Mouse (Mus musculus) G1E (cell line): ENCODE measurements around the gene Smg7.

Source experiments
- CTCF ChIP-seq: IDR thresholded peaks from 2 replicates; pipeline ENCODE4 v1.5.1; 2012; ENCODE audit warnings: low read depth, low read length, inconsistent platforms, mixed read lengths
- GATA1 ChIP-seq: IDR thresholded peaks from 2 replicates; pipeline ENCODE4 v1.6.1; 2012; ENCODE audit warnings: borderline replicate concordance, low read length, inconsistent platforms, mixed read lengths
- GATA2 ChIP-seq: IDR thresholded peaks from 2 replicates; pipeline ENCODE4 v1.6.1; 2012; ENCODE audit warnings: low read depth, low read length, inconsistent platforms, borderline replicate concordance
- POLR2AphosphoS5 ChIP-seq: IDR thresholded peaks from 2 replicates; pipeline ENCODE4 v1.6.1; 2012; ENCODE audit warnings: low read depth, low read length, inconsistent platforms; ENCODE audit not compliant: insufficient replicate concordance
- TAL1 ChIP-seq: conservative IDR thresholded peaks from 2 replicates; pipeline ENCODE4 v1.6.1; 2012; ENCODE audit warnings: low read depth, low read length, inconsistent platforms, mixed read lengths

DNA sequence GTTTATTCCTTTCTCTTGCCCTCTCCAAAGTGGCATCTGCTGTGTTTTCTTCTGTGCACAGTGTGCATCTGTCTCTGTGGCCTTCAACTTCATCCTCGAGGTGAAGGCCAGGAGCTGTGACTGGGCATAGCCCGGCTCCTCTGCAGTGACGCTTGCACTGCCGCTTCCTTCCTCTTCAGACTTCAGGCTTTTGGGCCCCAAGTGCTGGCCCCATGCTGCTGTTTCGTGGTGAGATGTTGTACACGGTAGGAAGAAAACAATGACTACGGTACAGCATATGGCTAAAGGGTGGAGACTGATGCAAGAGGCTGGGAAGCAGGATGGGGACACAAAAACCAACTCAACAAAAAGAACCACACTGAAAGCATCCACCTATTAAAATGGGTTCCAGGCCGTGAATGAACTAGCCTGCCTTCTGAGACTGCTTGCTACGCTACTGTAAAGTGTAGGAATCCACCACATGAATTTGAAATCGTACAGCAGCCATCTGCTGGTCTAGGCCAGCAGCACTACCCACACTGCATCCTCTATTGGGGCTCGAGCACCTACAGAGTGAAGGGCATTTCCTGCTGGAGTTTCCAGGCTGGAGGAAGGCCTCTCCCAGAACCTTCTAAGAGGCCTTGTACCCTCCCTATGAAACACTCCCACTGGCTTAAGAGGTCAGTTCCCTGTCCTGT, 64.3 kb downstream of the Smg7 start:
- TF ChIP-seq CTCF (no peak), GATA1 (no peak), TAL1 (no peak), GATA2 (no peak), POLR2AphosphoS5 (no peak)
